Mouse (Mus musculus) hindbrain, embryonic 16.5 days (tissue): ENCODE measurements around the gene Fdx1l. TPM values are rescaled to one million over a fixed set of nuclear protein-coding genes. Genes with fewer than 3 reads are reported as not detected.

Experiments
- ATAC-seq: fragments of 200-750 bp; cut with Nextera tagmentation; 2 replicates; pipeline ENCODE4 v1.8.0; 2017; ENCODE audit warnings: moderate TSS enrichment, moderate library complexity
- H3K27ac ChIP-seq: fragments of 300-500 bp; sonication (generic); 2 replicates; pipeline ENCODE4 v1.5.1; 2014; ENCODE audit warnings: low read depth, mild to moderate bottlenecking, control low read depth, low read length, moderate library complexity
- H3K27me3 ChIP-seq: fragments of 300-500 bp; sonication (generic); replicated peaks from 2 replicates; pipeline ENCODE4 v1.6.1; 2014; ENCODE audit warnings: low read length; ENCODE audit not compliant: control insufficient read depth, insufficient read depth
- H3K36me3 ChIP-seq: fragments of 300-500 bp; sonication (generic); 2 replicates; pipeline ENCODE4 v1.6.1; 2014; ENCODE audit warnings: mild to moderate bottlenecking, low read length, moderate library complexity, mixed read lengths; ENCODE audit not compliant: control insufficient read depth, insufficient read depth
- H3K4me1 ChIP-seq: fragments of 300-500 bp; sonication (generic); 2 replicates; pipeline ENCODE4 v1.6.1; 2014; ENCODE audit warnings: low read depth, low read length; ENCODE audit not compliant: control insufficient read depth, insufficient read depth
- H3K4me2 ChIP-seq: fragments of 300-500 bp; sonication (generic); 2 replicates; pipeline ENCODE4 v1.6.1; 2014; ENCODE audit warnings: mild to moderate bottlenecking, low read length, control low read depth, moderate library complexity
- H3K4me3 ChIP-seq: fragments of 300-500 bp; sonication (generic); 2 replicates; pipeline ENCODE4 v1.5.1; 2014; ENCODE audit warnings: mild to moderate bottlenecking, low read length, control low read depth, moderate library complexity
- H3K9ac ChIP-seq: fragments of 300-500 bp; sonication (generic); 2 replicates; pipeline ENCODE4 v1.6.1; 2014; ENCODE audit warnings: low read depth, mild to moderate bottlenecking, control low read depth, low read length, moderate library complexity
- H3K9me3 ChIP-seq: fragments of 300-500 bp; sonication (generic); 2 replicates; pipeline ENCODE4 v1.6.1; 2014; ENCODE audit warnings: mild to moderate bottlenecking, low read length, moderate library complexity; ENCODE audit not compliant: control insufficient read depth
- WGBS: fragments of 180-500 bp; shearing (Covaris S2); extraction: QIAGEN DNeasy Blood & Tissue Kit; methylation state at CpG from one replicate; pipeline ENCODE4 v1.1.7; 2014; 5-methylcytosine and 5-hydroxymethylcytosine counted together
- polyA plus RNA-seq: library from polyadenylated mRNA; unstranded; fragments of >200 nt; fragmentation: Nextera tagmentation; extraction: Ambion mirVana; gene quantifications from 2 replicates; pipeline ENCODE4 v1.2.1, GENCODE M21; 2015

Gene Fdx1l
- polyA plus RNA-seq, 1 experiment from 2014 or later: 80.8 TPM

DNA sequence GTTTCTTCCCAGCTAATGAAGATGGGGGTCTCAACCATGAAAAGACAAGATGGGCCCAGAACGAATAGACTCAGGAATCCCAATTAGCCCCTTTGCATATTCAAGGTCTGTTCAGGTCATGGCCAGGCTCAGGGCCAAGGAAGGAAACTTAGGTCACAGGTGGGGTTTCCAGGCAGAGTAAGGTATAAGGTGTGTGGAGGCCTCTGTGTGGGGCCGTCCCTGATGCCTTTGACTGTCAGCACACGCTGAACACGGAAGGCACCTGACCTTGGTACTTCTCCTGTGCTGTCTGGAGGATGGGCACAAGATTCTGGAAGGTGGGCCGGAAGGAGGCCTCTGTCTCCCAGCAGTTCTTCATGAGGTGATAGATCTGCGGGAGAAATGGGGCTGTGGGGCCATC is 31.4 kb upstream of the Fdx1l start:
- ATAC-seq: no peak
- Histone ChIP-seq H3K4me1 (no peaks in the 10 kb centered on the region), H3K27me3 (no peaks in the 10 kb centered on the region), H3K9me3 (no peaks in the 10 kb centered on the region), H3K36me3 (0 out of 2 replicates have a peak, but pooled peaks cover 7% of the 10 kb centered on the region), H3K4me2 (no peak overlapping the region), H3K4me3 (no peak overlapping the region), H3K27ac (no peak overlapping the region), H3K9ac (no peak overlapping the region)
- 90% methylated on average over 6 of the region's 6 CpGs for WGBS

DNA sequence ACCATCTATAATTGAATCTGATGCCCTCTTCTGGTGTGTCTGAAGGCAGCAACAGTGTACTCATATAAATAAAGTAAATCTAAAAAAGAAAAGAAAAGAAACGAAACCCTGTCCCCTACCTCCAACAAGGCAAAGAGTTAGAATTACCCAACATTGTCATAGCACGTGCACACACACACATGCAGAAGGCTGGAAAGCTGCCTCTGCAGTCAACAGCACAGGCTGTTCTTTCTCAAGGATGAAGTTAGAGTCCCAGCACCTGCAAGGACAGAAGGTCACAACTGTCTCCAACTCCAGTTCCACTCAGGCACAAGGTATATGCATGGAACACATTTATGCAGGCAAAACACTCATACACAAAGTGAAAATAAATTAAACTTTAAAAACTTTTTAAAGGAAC is 28.7 kb upstream of the Fdx1l start:
- no peak for ATAC-seq
- WGBS: 96% methylated on average over 2 of the region's 2 CpGs
- H3K9ac ChIP-seq: no peak overlapping the region
- H3K4me3 ChIP-seq: no peak overlapping the region
- H3K27me3 ChIP-seq: no peaks in the 10 kb centered on the region
- H3K4me1 ChIP-seq: no peaks in the 10 kb centered on the region
- no peak overlapping the region for H3K4me2 ChIP-seq
- H3K27ac ChIP-seq: no peak overlapping the region
- H3K9me3 ChIP-seq: no peaks in the 10 kb centered on the region
- no peaks in the 10 kb centered on the region for H3K36me3 ChIP-seq

DNA sequence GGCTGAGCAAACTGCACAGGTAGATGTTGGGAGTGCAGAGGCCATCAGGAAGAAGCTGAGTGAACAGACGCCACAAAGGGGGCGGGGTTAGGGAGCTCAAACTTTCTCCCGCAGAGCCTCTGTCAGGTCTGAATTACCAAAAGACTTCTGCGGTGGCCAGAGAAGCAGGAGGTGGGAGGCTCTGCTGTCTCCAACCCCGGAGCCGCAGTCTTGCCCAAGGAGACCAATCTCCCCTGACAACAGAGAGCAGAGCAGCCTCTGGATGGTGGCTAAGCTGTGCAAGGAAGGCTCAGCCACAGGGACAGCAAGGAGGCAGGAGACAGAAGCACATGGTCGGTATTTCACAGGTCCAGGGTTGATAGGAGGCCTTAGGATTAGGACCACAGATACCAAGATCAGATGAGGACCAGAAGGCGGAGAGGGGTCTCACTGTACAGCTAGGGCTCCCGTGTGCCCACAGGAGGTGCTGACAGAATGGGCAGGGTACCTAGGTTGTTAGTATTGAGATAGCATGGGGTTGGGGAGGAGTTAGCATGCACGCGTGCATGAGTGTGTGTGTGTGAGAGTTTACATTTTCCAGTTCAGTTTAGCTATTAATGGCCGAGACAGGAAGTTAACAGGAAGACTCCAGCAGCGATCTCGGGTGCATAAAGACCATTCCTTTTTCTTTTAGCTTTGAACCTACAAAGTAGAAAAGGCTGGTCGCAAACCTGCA is 27.2 kb upstream of the Fdx1l start:
- no peak overlapping the region for H3K9ac ChIP-seq
- ATAC-seq: peak; percentile 63
- H3K4me3 ChIP-seq: no peak overlapping the region
- no peaks in the 10 kb centered on the region for H3K27me3 ChIP-seq
- WGBS: 43% methylated on average over 15 of the region's 15 CpGs
- no peaks in the 10 kb centered on the region for H3K4me1 ChIP-seq
- H3K27ac ChIP-seq: no peak overlapping the region
- H3K36me3 ChIP-seq: no peaks in the 10 kb centered on the region
- no peaks in the 10 kb centered on the region for H3K9me3 ChIP-seq
- H3K4me2 ChIP-seq: no peak overlapping the region

DNA sequence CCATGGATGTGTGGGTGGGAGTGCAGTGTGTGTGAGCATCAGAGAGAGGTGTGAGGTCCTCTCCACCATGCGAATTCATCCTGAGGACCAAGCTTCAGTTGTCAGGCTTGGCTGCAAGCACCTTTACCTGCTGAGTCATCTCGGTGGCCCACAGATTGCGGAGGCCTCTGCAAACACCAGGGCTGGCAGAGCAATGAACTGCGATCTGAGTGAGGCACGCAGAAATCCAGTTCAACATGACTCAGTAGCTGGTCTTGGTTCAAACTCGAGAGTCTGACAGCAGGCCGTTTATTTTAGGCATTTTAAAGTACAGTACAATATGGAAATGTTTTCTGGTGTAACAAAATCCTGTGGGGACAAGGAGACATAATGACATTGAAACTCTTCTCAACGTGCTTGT is 24.4 kb upstream of the Fdx1l start:
- H3K9ac ChIP-seq: no peak overlapping the region
- ATAC-seq: no peak

DNA sequence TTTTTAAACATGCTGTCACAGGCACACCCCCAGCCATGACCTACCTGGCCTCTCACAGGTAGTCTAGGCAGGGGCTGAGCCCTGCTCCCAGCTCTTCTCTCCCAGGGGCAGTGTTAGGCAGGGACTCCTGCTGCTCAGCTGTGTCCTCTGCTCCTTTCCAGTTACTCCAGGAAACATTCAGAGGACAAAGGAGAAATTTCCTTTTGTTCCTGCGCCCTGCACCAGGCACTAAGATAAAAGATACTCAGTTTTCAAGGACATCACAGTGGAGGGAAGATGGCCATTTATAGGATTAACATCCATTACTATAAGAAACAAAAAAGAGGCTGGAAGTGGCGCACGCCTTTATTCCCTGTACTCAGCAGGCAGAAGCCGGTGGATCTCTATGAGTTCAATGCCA is 22.5 kb upstream of the Fdx1l start:
- 66% methylated on average over 4 of the region's 4 CpGs for WGBS
- H3K27ac ChIP-seq: no peak overlapping the region
- no peaks in the 10 kb centered on the region for H3K36me3 ChIP-seq
- H3K4me2 ChIP-seq: no peak overlapping the region
- no peak overlapping the region for H3K4me3 ChIP-seq
- no peak overlapping the region for H3K9ac ChIP-seq
- H3K27me3 ChIP-seq: no peaks in the 10 kb centered on the region
- no peaks in the 10 kb centered on the region for H3K9me3 ChIP-seq
- H3K4me1 ChIP-seq: peaks cover under 1% of the 10 kb centered on the region
- no peak for ATAC-seq

More for the DNA sequence above, 24.4 kb upstream of the Fdx1l start:
- Histone ChIP-seq H3K9me3 (no peaks in the 10 kb centered on the region), H3K4me2 (no peak overlapping the region), H3K4me3 (no peak overlapping the region), H3K27ac (no peak overlapping the region), H3K27me3 (no peaks in the 10 kb centered on the region), H3K4me1 (no peaks in the 10 kb centered on the region), H3K36me3 (no peaks in the 10 kb centered on the region)
- 89% methylated on average over 8 of the region's 8 CpGs for WGBS

DNA sequence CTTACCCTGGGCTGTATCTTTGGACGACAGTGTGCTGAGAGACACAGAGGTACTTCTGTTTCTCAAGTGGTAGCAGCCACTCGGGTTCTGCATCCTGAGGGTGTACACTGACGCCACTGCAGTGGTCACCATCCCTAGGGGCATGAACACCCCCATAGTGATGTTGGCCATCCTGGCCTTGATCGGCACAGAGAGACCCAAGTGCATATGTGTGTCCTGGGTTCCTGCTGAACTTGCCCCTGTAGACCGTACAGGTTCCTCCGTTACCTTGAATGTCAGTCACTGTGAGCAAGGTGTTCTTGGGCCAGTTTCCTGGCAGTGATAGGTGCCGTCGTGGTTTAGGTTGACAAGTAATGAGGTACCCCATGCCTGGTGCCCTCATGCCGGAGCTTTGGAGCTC is 20.0 kb upstream of the Fdx1l start:
- Histone ChIP-seq H3K4me2 (no peak overlapping the region), H3K4me3 (no peak overlapping the region), H3K36me3 (peaks cover 6% of the 10 kb centered on the region; the same call in 1 of the 2 replicates), H3K9me3 (no peaks in the 10 kb centered on the region), H3K27ac (no peak overlapping the region), H3K4me1 (peaks cover 12% of the 10 kb centered on the region), H3K27me3 (no peaks in the 10 kb centered on the region), H3K9ac (no peak overlapping the region)
- ATAC-seq: no peak
- 92% methylated on average over 9 of the region's 9 CpGs for WGBS

DNA sequence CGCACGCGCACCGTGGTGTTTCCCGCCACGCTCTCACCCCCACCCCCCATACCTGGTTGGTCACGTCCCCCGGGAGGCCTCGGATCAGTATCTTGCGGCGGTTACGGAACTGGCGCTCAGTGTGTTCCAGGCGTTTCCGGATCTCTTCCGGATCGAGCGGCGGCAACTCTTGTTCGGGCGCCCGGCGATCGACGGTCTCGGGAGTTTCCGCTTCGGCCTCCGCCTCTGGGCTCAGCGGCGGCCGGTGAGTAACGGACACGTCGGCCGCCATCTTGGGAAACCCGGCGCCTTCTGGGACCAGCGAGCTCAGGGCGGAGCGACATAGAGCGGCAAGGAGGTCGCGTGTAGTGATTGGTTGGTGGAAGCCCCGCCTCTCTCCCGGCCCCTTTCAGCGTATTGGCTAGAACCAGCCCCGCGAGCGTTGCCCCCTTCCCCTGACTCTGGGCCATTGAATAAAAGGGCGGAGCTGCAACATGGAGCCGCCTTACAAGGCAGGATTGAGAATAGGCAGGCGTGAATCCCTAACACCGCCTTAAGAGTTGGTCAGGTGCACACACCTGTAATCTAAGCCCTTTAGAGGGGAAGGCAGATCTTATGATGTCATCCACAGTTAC is 18.4 kb upstream of the Fdx1l start, which contains the start of the genes Gm38431 and Raver1:
Gm38431 (minus strand) TSS at position 291 of the 614 bp plus-strand sequence.
Raver1 (minus strand) TSS at position 302 of the 614 bp plus-strand sequence.
- Histone ChIP-seq H3K9ac (peak within 1 kb of the TSS; percentile 71), H3K9me3 (no peaks in the 10 kb centered on the region), H3K27ac (peak within 1 kb of the TSS; percentile 83), H3K4me3 (peak within 1 kb of the TSS; percentile 59), H3K4me2 (peak within 1 kb of the TSS; percentile 77), H3K36me3 (peaks cover 10% of the 10 kb centered on the region; the same call in 1 of the 2 replicates), H3K27me3 (no peaks in the 10 kb centered on the region), H3K4me1 (peaks cover 12% of the 10 kb centered on the region)
- ATAC-seq: peak; percentile 100
- WGBS: under 1% methylated on average over 54 of the region's 54 CpGs

DNA sequence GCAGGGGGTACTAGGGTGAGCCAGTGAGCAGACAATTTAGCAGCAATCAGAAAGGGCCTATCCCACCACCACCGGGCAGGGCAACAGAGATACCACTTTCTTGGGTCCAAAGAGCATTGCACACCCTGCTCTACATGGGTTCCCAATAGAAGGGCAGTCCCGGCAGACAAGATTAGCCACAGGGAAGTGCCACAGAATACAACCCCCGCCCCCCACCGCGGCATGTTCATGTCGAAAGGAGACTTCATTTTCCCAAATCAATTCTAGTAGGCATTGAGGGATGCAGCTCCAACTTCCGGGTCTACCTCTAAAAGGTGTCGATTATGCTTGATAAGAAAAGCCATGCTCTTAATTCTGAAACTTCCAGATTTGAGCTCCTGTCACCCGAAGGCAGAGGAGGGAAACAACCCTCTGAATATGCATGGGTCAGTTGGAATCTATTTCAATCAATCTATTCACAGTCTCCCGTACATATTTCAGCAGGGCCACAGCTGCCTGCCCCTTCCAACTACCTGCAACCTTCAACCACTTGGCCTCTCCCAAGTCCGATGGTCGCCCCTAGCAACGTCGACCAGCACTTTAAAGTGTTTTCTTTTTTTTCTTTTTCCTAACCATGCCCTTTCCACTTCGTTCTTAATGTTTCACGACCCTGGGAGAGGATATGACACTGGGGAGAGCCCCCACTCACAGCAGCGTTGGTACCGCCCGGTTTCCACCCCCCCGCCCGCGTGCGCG is 17.7 kb upstream of the Fdx1l start:
- Histone ChIP-seq H3K9ac (peak overlapping the region; percentile 71), H3K27ac (peak overlapping the region; percentile 83), H3K27me3 (no peaks in the 10 kb centered on the region), H3K9me3 (no peaks in the 10 kb centered on the region), H3K4me3 (peak overlapping the region; percentile 59), H3K4me1 (peaks cover 12% of the 10 kb centered on the region), H3K4me2 (peak overlapping the region; percentile 77), H3K36me3 (peaks cover 12% of the 10 kb centered on the region; the same call in 1 of the 2 replicates)
- peak; percentile 3; the same call in 1 of the 2 replicates for ATAC-seq
- WGBS: 3% methylated on average over 24 of the region's 24 CpGs

DNA sequence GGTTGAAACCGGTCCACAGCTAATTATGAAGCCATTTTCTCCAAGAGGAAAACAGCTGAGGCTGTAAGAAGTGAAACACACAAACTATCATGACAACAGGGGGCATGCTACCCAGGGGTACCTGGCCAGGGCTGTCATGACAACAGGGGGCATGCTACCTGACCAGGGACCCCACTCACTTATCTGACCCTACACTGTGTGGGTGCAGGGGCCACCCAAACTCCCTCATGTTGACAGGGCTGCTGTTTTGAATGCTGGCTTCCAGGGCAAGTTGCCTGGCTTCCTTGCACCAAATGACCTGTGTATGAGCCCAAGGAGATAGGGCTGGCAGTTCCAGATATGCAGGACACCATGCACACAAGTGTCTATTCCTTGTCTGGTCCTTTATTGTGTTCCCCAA is 17.1 kb upstream of the Fdx1l start:
- Histone ChIP-seq H3K9ac (peak overlapping the region; percentile 71), H3K4me1 (peaks cover 12% of the 10 kb centered on the region), H3K27ac (no peak overlapping the region), H3K36me3 (peaks cover 16% of the 10 kb centered on the region), H3K9me3 (no peaks in the 10 kb centered on the region), H3K4me3 (peak overlapping the region; percentile 59), H3K27me3 (no peaks in the 10 kb centered on the region), H3K4me2 (peak overlapping the region; percentile 77)
- no peak for ATAC-seq
- 95% methylated on average over 1 of the region's 1 CpGs for WGBS
